Mouse (Mus musculus) Patski (cell line): ENCODE data around the gene Asl. TPM values are rescaled to one million over a fixed set of nuclear protein-coding genes. Genes with fewer than 3 reads are reported as not detected.

ENCODE experiments used
- ATAC-seq: fragments of 100-300 bp; one replicate; pipeline ENCODE4 v1.8.0; 2021
- CTCF ChIA-PET: fragments of 350-600 bp; sonication (Branson Sonifier 250); formaldehyde crosslinking; loops from one replicate; lab custom pipeline; 2022; ENCODE audit warnings: inconsistent platforms; lab: Charles Lee
- POLR2A ChIA-PET: fragments of 350-600 bp; sonication (Branson Sonifier 250); formaldehyde crosslinking; loops from one replicate; lab custom pipeline; 2022; ENCODE audit warnings: antibody characterized with exemption, inconsistent platforms; lab: Charles Lee
- DNase-seq: peaks from one replicate; pipeline ENCODE4 v3.0.0-alpha.2; 2011; ENCODE audit warnings: low read depth, low spot score
- H3K27me3 ChIP-seq: fragments of 371-371 bp; one replicate; pipeline ENCODE4 v1.5.1; 2021
- CTCF ChIP-seq: fragments of 100-300 bp; IDR thresholded peaks from one replicate; pipeline ENCODE4 v1.5.1; 2021
- in situ Hi-C: fragments of 300-500 bp; cut with MboI; formaldehyde crosslinking; loops from 3 replicates; pipeline ENCODE4 v1.11.1; 2018; ENCODE audit warnings: low pct_unique_long_range_greater_than_20kb, mixed read lengths
- polyA plus RNA-seq: library from polyadenylated mRNA; unstranded; gene quantifications from one replicate; pipeline ENCODE4 v1.2.3, GENCODE M21; 2021

Gene Asl
- polyA plus RNA-seq, 1 experiment from 2014 or later: 83.6 TPM

DNA sequence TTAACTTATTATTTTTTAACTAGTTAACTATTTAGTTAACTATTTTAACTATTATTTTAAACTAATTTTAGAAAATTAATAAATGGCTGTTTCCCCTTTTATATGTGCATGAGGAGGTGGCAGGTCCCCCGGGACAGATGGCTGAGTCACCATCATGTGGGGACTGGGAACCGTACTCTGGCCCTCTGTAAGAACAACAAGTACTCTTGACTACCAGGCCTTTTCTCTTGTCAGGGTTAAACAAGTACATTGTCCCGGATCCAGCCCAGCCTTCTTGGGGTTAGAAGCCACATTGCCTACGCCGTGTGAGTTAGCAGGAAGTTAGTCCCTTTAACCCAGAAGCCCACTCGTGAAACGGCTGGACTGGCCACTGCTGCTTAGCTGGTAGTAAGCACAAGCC lies 34.1 kb downstream of the Asl start:
- DNase-seq (no peak), ATAC-seq (no peak)
- in situ Hi-C loops: loop anchor here (5.0 kb wide), 1 partner anchor 47 kb away; no protein-coding TSS in a partner anchor
- ChIA-PET POLR2A (no interaction called here), CTCF (interaction anchor here (1.2 to 2.1 kb wide), 3 partner anchors 10 to 12 kb away, joined by 4 to 6 read pairs (median 5); no protein-coding TSS in a partner anchor)
- no peak for TF ChIP-seq CTCF
- no peaks in the 10 kb centered on the region for H3K27me3 ChIP-seq

DNA sequence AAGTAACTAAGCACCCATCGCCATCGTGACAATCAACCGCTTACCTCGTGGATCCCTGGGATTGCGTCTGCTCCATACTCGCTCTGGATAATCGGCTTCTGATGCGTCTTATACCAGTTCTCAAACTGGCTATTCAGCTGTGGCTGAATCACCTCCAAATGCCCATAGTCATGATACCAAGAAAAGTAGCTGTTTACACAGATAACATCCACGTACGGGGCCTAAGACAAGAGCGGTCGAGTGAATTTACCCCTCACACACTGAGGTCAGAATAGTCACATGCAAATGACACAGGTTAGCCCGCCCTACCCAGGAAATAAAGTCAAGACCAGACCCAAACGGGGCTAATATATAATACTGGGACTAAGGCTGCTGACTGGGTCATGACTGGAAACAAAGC lies 35.7 kb downstream of the Asl start:
- DNase-seq (no peak), ATAC-seq (no peak)
- ChIA-PET CTCF (interaction anchor here (1.3 kb wide), 1 partner anchor 146 kb away, joined by 4 read pairs; no protein-coding TSS in a partner anchor), POLR2A (interaction anchor here (1.4 kb wide), 1 partner anchor 12 kb away, joined by 3 read pairs; no protein-coding TSS in a partner anchor)
- H3K27me3 ChIP-seq: no peaks in the 10 kb centered on the region
- in situ Hi-C loops: no loop called here
- no peak for TF ChIP-seq CTCF

DNA sequence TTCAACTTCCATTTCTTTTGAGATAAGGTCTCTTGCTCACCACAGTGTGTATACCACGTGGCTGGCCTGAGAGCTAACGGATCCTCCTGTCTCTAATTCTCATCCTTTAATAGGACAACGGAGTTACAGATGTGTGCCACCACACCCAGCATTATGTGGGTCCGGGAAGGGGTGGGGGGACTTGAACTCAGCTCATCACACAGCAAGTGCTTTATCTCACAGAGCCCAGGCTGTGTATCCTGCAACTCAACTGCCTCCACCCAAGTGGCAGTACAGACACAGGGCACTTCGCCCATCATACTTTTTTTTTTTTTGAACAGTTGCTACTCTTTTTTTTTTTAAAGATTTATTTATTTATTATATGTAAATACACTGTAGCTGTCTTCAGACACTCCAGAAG lies 37.1 kb downstream of the Asl start:
- no peak for ATAC-seq
- in situ Hi-C loops: no loop called here
- POLR2A ChIA-PET: no interaction called here

DNA sequence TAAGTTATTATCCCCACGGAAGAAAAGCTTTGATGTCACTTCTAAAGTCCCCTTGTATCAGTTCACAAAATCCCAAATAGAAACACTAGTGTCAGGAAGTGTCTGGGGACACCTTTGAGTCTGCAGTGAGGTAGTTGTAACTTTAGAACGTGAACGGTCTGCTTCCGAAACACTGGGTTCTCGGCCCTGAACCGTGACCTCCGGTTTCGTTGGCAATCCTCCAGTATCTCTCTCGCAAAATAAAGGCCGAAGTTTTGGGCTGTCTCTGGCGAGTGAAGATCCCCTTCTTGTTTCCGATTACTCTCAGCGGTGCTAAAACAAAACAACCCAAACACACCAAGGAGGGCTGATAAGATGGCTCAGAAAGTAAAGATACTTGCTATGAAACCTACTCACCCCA lies 39.7 kb downstream of the Asl start:
- no peak for DNase-seq
- in situ Hi-C loops: no loop called here
- no peak for TF ChIP-seq CTCF
- ChIA-PET POLR2A (interaction anchor here (0.6 to 1.5 kb wide), 2 partner anchors 9 to 31 kb away, joined by 3 read pairs; no protein-coding TSS in a partner anchor), CTCF (no interaction called here)
- no peaks in the 10 kb centered on the region for H3K27me3 ChIP-seq
- ATAC-seq: no peak

More for the DNA sequence above, 37.1 kb downstream of the Asl start:
- H3K27me3 ChIP-seq: no peaks in the 10 kb centered on the region
- DNase-seq: no peak
- CTCF ChIA-PET: no interaction called here
- no peak for TF ChIP-seq CTCF

DNA sequence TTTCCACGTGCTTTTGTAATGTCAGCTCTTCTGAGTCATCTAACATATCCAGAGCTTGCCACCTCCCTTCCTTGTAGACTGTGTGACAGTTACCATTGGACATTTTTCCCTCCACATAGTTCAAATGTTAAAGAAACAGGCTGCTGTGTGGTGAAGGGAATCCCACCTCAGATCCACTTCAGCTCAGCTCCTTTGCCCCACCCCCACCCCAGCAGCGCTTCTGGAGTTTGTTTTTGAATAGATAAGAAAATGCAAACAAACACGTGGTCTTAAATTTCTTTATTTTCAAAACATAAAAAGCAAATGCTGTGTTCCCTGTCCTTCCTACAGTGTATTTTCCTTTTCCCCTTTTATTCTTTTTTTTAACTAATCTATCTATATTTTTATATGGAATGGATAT lies 48.8 kb downstream of the Asl start:
- DNase-seq (no peak), ATAC-seq (no peak)
- in situ Hi-C loops: no loop called here
- ChIA-PET CTCF (no interaction called here), POLR2A (interaction anchor here (0.6 to 1.1 kb wide), 2 partner anchors 9 to 261 kb away, joined by 3 to 4 read pairs; no protein-coding TSS in a partner anchor)
- H3K27me3 ChIP-seq: no peaks in the 10 kb centered on the region
- TF ChIP-seq CTCF: no peak

DNA sequence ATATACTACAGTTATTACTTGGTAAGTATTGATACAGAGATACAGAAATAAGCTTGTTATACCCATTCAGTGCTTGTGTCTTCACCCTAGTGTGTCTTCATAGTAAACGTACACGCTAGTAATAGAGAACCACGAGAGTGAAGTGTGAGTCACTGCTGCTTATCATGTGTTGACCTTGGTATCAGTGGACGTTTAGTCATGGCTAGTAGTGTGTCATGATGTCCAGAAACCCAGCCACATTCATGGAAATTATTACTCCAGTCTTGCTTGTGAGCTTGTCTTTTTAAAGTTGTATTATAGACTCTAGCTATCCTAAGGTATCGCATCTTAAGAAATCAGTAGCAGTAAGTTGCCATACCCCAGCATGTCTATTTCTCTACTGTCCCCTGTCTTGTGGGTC lies 50.4 kb downstream of the Asl start:
- ATAC-seq (no peak), DNase-seq (no peak)
- CTCF ChIA-PET: interaction anchor here (1.0 to 2.2 kb wide), 4 partner anchors 23 to 52 kb away, joined by 3 to 5 read pairs (median 4); no protein-coding TSS in a partner anchor
- POLR2A ChIA-PET: interaction anchor here (1.0 kb wide), 1 partner anchor 16 kb away, joined by 3 read pairs; no protein-coding TSS in a partner anchor
- H3K27me3 ChIP-seq: no peaks in the 10 kb centered on the region
- TF ChIP-seq CTCF: no peak
- in situ Hi-C loops: no loop called here

DNA sequence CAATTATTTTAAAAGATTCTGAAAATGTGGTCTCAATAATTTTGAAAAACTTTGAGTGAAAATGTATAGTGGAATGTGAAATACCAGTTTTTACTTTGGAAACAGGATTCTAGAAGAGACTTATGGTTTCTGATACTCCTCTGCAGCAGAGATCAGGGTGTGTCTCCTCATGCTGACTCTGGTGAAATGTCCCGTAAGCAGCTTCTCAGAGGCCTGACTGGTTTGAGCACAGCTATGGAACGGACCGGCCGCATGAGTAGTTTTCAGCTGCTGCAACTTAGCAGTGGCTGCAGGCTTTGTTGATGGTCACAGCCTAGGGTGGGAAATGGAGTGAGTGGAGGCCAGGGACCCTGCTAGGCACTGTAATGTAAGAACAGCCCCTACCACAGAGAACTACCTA lies 51.3 kb downstream of the Asl start:
- ChIA-PET CTCF (interaction anchor here (1.0 to 2.2 kb wide), 4 partner anchors 22 to 51 kb away, joined by 3 to 5 read pairs (median 4); no protein-coding TSS in a partner anchor), POLR2A (interaction anchor here (1.0 kb wide), 1 partner anchor 17 kb away, joined by 3 read pairs; no protein-coding TSS in a partner anchor)
- in situ Hi-C loops: no loop called here
- no peaks in the 10 kb centered on the region for H3K27me3 ChIP-seq
- TF ChIP-seq CTCF: no peak
- no peak for ATAC-seq
- no peak for DNase-seq

DNA sequence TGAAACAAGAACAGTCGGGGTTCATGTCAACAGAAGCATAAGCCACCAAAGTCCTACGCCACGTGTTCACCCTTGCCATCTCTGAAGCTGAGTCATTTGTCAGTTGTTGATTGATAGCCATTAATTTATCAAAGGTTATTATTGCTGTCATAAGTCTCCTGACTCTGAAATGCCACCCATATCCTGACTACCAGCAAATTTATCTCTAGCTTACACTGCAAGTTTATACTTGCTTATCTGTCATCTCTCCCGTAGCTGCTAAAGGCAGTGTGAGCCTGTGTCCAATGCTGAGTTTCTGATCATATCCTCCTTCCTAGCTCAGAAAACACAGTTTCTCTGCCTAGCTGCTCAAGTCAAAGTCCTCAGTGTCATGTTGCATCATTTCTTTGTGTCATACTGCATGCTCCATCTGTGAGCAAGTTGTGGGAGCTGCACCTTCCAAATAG lies 54.2 kb downstream of the Asl start:
- H3K27me3 ChIP-seq: no peaks in the 10 kb centered on the region
- no peak for TF ChIP-seq CTCF
- no peak for DNase-seq
- no peak for ATAC-seq
- ChIA-PET CTCF (interaction anchor here (1.5 kb wide), 1 partner anchor 11 kb away, joined by 3 read pairs; no protein-coding TSS in a partner anchor), POLR2A (interaction anchor here (1.2 kb wide), 1 partner anchor 10 kb away, joined by 6 read pairs; no protein-coding TSS in a partner anchor)
- in situ Hi-C loops: no loop called here

DNA sequence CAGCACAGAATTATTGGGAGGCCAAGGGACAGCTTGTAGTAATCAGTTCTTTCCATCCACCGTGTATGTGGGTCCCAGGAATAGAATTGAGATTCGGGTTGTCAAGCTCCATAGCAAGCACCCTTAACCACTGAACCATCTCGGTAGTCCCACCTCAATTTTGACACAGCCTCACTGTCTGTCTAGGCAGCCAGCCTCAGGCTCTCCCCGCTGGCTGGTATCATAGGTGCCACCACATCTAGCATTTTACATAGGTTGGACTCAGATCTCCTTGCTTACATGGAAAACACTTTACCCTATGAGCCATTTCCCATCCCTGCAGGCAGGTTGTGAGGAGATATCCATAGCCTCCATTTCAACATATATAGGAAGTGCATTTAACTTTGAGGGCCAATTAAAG lies 54.7 kb downstream of the Asl start:
- POLR2A ChIA-PET: interaction anchor here (1.2 kb wide), 1 partner anchor 11 kb away, joined by 6 read pairs; no protein-coding TSS in a partner anchor
- ATAC-seq (no peak), DNase-seq (no peak)
- CTCF ChIA-PET: interaction anchor here (1.5 kb wide), 1 partner anchor 11 kb away, joined by 3 read pairs; no protein-coding TSS in a partner anchor
- no peaks in the 10 kb centered on the region for H3K27me3 ChIP-seq
- no peak for TF ChIP-seq CTCF
- in situ Hi-C loops: no loop called here

DNA sequence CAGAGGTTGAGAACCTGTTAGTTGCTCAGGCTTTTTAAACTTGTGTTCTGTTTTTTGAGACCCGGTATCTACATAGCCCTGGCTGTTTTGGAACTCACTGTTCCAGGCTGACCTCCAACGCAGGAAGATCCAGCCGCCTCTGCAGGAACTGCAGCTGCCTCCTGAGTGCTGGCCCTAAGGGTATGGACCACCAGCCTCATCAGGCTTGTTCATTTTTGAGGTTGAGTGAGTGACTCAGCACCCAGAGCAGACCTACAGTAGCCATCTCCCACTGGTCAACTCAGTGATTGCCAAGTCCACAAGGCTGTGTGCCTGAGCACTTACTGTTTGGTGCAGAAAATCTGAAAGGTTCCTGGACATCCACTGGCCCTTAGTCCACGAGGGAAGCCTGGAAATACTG lies 57.6 kb downstream of the Asl start:
- CTCF ChIA-PET: interaction anchor here (1.2 kb wide), 1 partner anchor 10 kb away, joined by 5 read pairs; no protein-coding TSS in a partner anchor

DNA sequence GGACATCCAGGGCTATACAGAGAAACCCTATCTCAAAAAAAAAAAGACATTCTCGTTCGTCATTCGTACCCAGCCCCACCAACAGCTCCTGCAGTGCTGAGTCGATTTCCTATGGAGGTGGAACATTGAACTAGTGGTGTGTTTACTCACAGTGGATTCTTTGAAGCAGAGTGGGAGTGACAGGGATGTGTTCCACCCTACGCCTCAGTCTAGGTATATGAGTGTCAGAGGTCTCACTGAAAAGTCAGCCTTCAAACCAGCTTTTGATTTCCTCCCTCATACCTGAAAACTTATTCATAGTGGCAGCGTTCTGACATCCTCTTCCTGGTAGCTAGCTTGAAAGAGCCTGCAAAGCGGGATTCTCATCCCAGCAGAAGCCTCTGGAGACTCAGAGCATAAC lies 60.6 kb downstream of the Asl start:
- DNase-seq (no peak), ATAC-seq (no peak)
- ChIA-PET CTCF (interaction anchor here (0.8 to 0.9 kb wide), 2 partner anchors 16 to 25 kb away, joined by 3 read pairs; no protein-coding TSS in a partner anchor), POLR2A (no interaction called here)
- in situ Hi-C loops: no loop called here
- TF ChIP-seq CTCF: no peak
- H3K27me3 ChIP-seq: no peaks in the 10 kb centered on the region

More for the DNA sequence above, 57.6 kb downstream of the Asl start:
- ATAC-seq (no peak), DNase-seq (no peak)
- in situ Hi-C loops: no loop called here
- TF ChIP-seq CTCF: no peak
- no peaks in the 10 kb centered on the region for H3K27me3 ChIP-seq
- POLR2A ChIA-PET: no interaction called here
